Mouse (Mus musculus) spleen, embryonic (tissue): ENCODE results near the gene Agk.

Source experiments
- CTCF ChIA-PET: fragments of 350-600 bp; sonication (Branson Sonifier 250); formaldehyde crosslinking; loops from one replicate; lab custom pipeline; 2022; lab: Charles Lee

Agk gene

DNA sequence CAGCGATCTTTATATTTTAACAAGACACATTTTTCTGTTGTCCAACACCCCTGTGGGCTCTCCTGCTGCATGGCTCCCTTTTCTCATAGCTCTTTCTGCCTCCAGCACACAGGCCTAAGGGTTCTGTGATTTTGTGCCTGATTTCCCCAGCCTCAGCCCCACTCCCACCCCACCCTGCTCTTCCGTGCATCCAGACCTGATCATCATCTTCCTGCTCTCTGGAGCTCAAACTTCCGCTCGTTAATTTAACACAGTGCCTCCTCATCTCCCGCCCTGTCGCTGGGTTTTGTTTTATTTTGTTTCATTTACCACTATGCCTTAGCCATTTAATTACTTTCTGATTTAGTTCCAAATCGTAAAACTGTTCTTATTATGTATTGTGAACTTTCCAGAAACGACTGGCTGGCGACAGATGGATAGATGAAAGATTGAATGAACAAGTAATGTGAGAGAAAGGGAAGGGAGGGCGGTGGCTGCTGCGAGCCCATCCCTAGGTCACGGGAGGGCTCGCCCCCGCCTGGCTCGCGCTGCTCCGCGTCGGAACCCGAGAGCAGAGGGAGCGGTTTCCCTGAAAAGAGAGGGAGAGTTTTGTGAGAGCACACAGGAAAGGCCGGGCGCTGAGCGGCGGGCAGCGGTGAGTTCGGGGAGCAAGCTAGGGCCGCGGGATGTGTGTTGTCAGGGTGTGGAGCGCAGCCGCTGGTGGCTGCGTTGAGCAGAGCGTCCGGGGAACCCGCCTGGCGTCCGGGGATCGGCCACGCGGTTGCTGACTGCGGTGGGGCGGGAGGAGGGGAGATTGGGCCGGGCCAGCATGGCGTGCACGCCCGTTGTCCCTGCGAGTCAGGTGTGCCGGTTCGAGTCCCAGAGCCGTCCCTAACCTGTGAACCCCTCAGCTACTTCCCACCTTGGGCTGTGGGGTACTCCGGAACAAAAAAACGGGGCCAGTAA is at the start of gene Agk:
TSS of gene Agk (plus strand) at position 276 of the 945 bp plus-strand sequence.
- CTCF ChIA-PET: no interaction called here

DNA sequence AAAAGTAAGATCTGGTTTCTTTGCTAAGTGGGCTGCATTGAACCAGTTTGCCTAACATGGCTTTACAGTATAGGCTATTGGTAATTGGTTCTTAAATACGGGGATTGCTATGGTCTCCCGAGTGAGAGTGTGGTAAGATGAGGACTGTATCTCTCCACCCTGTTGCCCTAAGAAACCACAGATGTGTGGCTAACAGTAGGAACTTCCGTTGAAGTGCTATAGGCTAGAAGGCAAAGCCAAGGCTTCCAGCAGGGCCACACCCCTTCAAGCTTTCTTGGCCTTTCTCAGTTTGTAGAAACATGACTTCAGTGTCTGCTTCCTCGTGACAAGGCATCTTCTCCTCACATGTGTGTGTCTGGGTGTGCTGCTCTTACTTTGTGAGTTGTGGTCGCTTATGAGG is 24.3 kb upstream of the Agk start:
- CTCF ChIA-PET: no interaction called here

GRCm38 (mm10) chr6:40303379-40303778 is 21.6 kb upstream of the Agk start:
- CTCF ChIA-PET: no interaction called here

DNA sequence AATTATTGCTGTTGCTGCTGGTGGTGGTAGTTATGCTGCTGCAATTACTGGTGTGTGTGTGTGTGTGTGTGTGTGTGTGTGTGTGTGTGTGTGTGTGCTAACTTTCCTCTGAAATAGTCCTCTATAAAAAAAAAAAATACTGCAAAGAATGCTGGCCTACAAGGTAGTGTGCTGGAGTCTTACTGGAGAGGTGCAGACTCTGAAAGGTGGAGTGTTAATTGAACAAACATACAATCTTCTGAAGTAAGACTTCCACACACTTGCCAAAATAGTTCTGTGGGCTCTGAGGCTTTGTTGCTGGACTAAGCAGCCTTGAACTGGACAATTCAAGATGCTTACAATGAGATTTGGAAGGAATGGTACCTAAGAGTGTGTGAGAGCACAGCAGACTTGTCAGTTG is 20.0 kb upstream of the Agk start:
- CTCF ChIA-PET: no interaction called here

DNA sequence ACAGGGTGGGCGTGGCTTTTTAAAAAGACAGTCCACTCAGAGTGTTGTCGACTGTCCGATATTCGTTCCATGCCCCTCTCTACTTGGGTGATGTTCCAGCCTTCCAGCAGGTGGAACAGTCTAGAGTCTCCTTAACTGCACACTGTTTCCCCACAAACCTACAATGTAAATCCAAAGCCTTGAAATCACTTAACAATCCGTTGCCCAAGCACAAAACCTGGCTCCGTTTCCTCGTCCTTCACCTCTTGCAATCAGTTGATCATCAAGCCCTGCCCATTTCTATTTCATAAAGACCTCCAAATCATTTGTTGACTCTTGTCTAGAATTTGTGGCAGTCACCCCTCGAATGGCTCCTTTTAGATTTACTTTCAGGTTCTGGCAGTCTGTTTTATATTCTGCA is 1.4 kb downstream of the Agk start:
- CTCF ChIA-PET: no interaction called here

DNA sequence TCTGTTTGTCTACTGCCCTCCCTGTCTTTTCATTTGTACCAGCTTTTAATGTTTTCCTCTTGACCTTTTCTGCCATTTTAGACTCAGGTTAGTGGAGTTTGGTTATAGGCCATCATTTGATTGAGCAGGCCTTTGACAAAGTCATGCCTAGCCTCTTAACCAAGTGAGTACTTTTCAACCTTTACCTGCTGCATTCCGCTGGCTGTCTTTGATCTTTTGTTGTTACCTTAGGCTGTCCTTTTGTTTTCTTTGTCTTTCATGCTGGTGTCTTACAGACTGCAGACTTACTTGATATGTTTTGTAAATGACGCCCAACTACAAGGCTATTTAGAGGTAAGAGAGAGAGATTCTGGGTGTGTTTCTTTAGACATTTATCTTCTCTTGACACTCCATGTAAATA is 8.5 kb downstream of the Agk start:
- CTCF ChIA-PET: no interaction called here

- CTCF ChIA-PET: interaction anchor here (0.7 kb wide), 1 partner anchor 859 kb away, joined by 3 read pairs; no protein-coding TSS in a partner anchor
Measured at GRCm38 (mm10) chr6:40336735-40337731, 12.1 kb downstream of the Agk start.

DNA sequence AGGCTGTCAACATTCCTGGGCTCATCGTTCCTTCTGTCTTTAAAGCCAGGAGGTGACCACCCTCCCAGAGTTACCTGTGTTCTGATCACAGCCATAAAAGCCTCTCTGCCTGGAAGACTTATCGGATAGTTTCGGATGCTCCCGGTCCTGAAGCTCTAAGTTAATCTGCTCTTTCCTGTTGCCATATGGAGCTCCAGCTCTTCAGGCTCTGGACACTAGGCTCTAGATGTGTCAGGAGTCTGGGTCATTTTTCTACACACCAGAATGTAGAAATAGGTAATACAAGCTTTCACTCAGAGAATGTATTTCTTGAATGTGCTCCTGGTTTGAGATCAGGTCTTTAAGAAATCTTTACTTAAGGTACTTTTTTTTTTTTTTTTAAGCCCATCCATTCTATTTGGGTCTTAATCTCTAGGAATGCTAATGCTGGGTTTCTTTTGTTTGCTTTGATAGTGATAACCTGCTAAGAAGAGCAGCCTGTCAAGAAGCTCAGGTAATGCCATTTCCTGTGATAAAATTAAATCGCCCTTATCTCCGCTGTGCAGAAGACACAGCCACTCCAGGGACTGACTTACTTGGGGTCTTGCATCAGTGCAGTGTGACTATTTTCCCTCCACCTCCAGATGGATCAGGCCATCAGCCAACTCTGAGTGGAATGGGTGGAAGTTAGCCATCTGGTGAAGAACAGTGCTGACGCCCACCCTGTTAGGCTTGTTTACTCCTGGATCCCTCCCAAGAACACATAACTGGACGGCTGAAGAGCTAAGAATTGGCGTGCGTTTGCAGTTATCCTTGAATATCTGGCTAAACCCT is 22.2 kb downstream of the Agk start:
- CTCF ChIA-PET: no interaction called here

GRCm38 (mm10) chr6:40347772-40348111 is 22.8 kb downstream of the Agk start:
- CTCF ChIA-PET: no interaction called here

GRCm38 (mm10) chr6:40350041-40350440 is 25.1 kb downstream of the Agk start:
- CTCF ChIA-PET: interaction anchor here (0.6 kb wide), 1 partner anchor 701 kb away, joined by 5 read pairs; no protein-coding TSS in a partner anchor

DNA sequence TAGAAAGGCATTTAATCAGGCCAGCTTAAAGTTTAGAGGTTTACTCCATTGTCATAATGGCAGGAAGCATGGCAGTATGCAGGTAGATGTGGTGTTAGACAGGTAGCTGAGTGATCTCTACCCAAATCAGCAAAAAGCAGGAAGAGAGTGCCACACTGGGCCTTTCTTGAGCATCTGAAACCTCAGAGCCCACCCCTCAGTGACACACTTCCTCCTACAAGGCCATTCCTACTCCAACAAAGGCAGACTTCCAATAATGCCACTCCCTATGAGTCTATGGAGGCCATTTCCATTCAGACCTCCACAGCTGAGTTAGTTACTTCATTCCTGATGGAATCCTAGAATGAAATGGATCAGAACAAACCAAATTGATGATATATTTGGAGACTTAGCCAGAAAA is 25.9 kb downstream of the Agk start:
- CTCF ChIA-PET: no interaction called here

GRCm38 (mm10) chr6:40353360-40353759 is 28.4 kb downstream of the Agk start:
- CTCF ChIA-PET: no interaction called here

- CTCF ChIA-PET: no interaction called here
Measured at GRCm38 (mm10) chr6:40371031-40371430, 46.1 kb downstream of the Agk start.

- CTCF ChIA-PET: no interaction called here
Measured at GRCm38 (mm10) chr6:40380181-40380580, 55.2 kb downstream of the Agk start.

DNA sequence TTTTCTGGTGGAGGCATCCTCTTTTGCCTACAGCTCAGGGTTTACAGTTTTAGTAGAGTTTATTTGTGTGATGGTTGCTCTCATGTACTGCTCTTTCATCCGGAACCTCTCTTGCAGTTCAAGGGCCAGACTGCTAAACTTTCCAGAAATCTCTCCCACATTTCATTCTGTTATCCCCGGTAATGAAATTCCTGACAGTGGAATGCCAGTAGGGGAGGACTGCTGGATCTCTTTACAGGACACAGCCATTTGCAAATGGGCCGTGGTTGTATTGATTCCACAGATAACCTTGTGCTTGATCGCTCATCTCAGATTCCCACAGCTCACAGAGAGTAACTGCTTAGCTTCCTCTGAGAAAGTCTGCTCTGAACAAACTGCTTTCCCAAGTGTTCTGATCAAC is 56.9 kb downstream of the Agk start:
- CTCF ChIA-PET: no interaction called here

GRCm38 (mm10) chr6:40385682-40386081 is 60.7 kb downstream of the Agk start:
- CTCF ChIA-PET: no interaction called here

DNA sequence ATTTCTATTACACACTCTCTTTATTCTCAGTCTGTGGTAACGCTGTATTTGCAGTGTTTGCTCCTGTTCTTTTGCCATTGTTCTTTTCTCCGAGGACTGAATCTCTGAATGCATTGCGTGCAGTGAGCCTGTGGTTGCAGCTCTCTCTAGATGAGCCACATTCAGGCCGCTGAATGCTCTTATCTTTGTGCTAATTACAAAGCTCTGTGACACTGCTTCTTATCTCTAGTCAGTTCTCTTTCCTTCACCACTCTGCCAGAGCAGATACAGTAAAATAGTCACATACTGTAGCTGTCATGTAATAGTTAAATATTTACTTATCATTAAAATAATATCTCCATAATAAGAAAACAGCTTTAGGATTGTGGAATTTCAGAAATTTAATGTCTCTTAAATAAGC is 63.7 kb downstream of the Agk start:
- CTCF ChIA-PET: no interaction called here

GRCm38 (mm10) chr6:40390975-40391374 is 66.0 kb downstream of the Agk start:
- CTCF ChIA-PET: no interaction called here

- CTCF ChIA-PET: no interaction called here
Measured at GRCm38 (mm10) chr6:40393213-40393612, 68.2 kb downstream of the Agk start.

DNA sequence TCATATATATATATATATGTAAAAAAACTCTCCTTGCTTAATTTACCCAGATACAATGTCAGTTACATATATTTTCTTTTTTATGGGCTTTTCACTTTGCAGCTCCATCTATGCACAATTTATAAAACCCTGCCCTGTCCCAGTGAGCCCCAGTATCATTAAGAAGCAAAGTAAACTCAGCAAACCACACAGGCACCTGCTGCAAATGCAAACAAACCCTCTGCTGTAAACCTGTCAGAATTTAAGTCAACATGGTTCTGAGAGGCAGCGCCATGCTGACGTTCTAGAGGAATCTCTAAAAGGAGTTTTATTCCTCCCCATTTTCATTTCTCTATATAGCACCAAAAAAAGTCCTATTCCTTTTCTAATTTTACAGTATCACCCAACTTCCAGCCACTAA is 77.1 kb downstream of the Agk start:
- CTCF ChIA-PET: no interaction called here

DNA sequence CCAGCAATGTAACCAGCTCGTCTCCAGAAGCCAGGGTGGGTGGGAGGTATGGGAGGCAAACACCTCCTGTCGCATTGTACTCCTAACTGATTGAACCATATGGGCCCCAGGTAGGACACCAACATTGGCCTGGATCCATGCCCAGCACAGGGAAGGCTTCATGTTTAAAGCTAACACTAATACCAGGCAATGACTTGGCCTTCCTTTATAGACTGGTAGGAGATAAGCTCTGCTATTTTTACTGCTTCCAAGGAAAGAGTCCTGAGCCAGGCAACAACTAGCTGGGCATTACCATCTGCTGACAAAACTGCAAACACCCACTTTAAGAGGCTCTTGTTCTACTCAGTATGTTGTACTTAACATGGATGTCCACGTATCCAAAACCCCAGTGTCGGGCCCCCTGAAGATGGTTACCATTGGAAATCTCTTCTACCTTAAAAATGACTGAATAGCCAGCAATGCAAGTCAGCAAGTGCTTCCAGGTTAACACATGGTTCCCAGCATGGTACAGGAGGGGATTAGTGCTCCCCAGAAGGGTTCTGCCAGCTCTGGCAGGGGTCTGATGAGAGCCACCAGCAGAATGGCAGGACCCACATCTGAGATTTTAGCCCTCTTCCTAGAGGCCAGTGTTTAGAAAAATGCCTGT is 78.8 kb downstream of the Agk start:
- CTCF ChIA-PET: no interaction called here
